Mouse (Mus musculus) brain, embryonic 14.5 days (tissue): ENCODE data around the gene Zfp827.

Experiments used
- CTCF ChIP-seq: fragments of 200-500 bp; IDR thresholded peaks from 2 replicates; pipeline ENCODE4 v1.5.1; 2012; ENCODE audit warnings: inconsistent platforms, mild to moderate bottlenecking, moderate library complexity, borderline replicate concordance; ENCODE audit not compliant: insufficient read depth, insufficient read length; ENCODE audit errors: extremely low read depth
- POLR2A ChIP-seq: fragments of 200-500 bp; IDR thresholded peaks from 2 replicates; pipeline ENCODE4 v1.6.1; 2012; ENCODE audit warnings: mild to moderate bottlenecking, inconsistent platforms, borderline replicate concordance; ENCODE audit not compliant: poor library complexity, insufficient read depth, insufficient read length, severe bottlenecking; ENCODE audit errors: extremely low read depth

DNA sequence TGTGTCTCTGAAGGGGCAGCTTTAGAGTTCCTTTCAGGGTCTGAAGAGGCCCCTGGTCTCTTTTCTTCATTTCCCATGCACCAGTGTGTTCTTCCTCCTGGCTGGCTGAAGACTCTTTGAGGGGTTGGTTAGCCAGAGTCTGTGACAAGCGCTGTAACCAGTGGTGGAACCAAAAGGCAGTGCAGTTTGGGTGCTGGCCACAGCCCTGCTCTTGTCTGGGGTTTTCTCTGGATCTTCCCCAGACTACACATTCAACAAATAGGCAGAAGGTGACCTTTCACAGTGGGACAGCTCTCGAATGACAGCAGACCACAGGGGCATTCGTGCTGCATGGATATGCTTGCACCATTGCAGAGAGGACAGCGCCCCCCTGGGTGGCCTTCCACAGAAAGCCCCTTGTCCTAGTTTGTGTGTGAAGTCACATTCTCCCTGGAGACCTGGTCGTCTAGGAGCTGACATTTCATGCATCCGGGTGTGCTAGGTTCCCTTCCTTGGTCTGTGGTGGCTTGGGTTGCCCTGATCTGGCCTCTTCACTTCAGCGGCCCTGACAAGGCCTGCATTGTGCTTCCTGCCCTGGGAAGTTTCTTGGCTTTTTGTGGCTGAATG is 99.1 kb downstream of the Zfp827 start:
- TF ChIP-seq CTCF (no peak), POLR2A (no peak)
